Mouse (Mus musculus) forebrain, embryonic 13.5 days (tissue): Measurements from ENCODE around the gene P2rx3. TPM values are rescaled to one million over a fixed set of nuclear protein-coding genes. Genes with fewer than 3 reads are reported as not detected.

Source experiments
- ATAC-seq: fragments of 200-750 bp; cut with Nextera tagmentation; 2 replicates; pipeline ENCODE4 v1.8.0; 2017
- H3K27ac ChIP-seq: fragments of 300-500 bp; sonication (generic); 2 replicates; pipeline ENCODE4 v1.5.1; 2015; ENCODE audit warnings: inconsistent platforms, mild to moderate bottlenecking, moderate library complexity
- H3K27me3 ChIP-seq: fragments of 300-500 bp; sonication (generic); 2 replicates; pipeline ENCODE4 v1.6.1; 2015; ENCODE audit warnings: mild to moderate bottlenecking, inconsistent platforms
- H3K36me3 ChIP-seq: fragments of 300-500 bp; sonication (generic); 2 replicates; pipeline ENCODE4 v1.6.1; 2015; ENCODE audit warnings: mild to moderate bottlenecking, inconsistent platforms; ENCODE audit not compliant: poor library complexity, severe bottlenecking
- H3K4me1 ChIP-seq: fragments of 300-500 bp; sonication (generic); 2 replicates; pipeline ENCODE4 v1.6.1; 2015; ENCODE audit warnings: inconsistent platforms
- H3K4me2 ChIP-seq: fragments of 300-500 bp; sonication (generic); 2 replicates; pipeline ENCODE4 v1.6.1; 2015; ENCODE audit warnings: inconsistent platforms, mild to moderate bottlenecking, moderate library complexity
- H3K4me3 ChIP-seq: fragments of 300-500 bp; sonication (generic); 2 replicates; pipeline ENCODE4 v1.5.1; 2015; ENCODE audit warnings: mild to moderate bottlenecking, inconsistent platforms
- H3K9ac ChIP-seq: fragments of 300-500 bp; sonication (generic); 2 replicates; pipeline ENCODE4 v1.6.1; 2015; ENCODE audit warnings: mild to moderate bottlenecking, inconsistent platforms
- H3K9me3 ChIP-seq: fragments of 300-500 bp; sonication (generic); replicated peaks from 2 replicates; pipeline ENCODE4 v1.6.1; 2016; ENCODE audit warnings: inconsistent platforms
- WGBS: fragments of 180-500 bp; shearing (Covaris S2); methylation state at CpG from one replicate; pipeline ENCODE4 v1.1.7; 2015; 5-methylcytosine and 5-hydroxymethylcytosine counted together
- polyA plus RNA-seq: library from polyadenylated mRNA; unstranded; fragments of >200 nt; fragmentation: Nextera tagmentation; extraction: Ambion mirVana; gene quantifications from 2 replicates; pipeline ENCODE4 v1.2.1, GENCODE M21; 2015

Gene P2rx3
- polyA plus RNA-seq, 1 experiment from 2014 or later: 0.90 TPM

DNA sequence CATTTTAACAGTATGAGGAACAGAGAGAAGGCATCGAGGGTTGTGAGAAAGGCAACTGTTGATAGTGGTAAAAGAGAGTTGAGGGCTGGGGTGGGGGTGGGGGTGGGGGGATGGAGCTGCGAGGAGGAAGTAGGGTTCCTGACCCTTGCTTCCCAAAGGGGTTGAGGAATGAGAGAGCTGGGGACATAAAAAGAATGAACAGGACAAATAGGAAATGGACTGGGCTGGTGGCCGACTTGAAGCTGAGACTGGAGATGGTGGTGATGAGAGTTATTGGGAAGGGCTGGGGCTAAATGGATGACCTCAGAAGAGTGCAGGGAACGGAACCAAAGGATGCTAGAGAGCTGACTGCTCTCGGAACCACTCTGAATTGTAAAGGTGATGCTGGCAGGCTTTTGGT is 19.4 kb upstream of the P2rx3 start:
- no peak overlapping the region for H3K27ac ChIP-seq
- no peak overlapping the region for H3K9ac ChIP-seq
- H3K36me3 ChIP-seq: peaks cover 94% of the 10 kb centered on the region
- H3K9me3 ChIP-seq: no peaks in the 10 kb centered on the region
- no peak for ATAC-seq
- no peaks in the 10 kb centered on the region for H3K27me3 ChIP-seq
- no peak overlapping the region for H3K4me2 ChIP-seq
- H3K4me3 ChIP-seq: no peak overlapping the region
- WGBS: 79% methylated on average over 5 of the region's 5 CpGs
- H3K4me1 ChIP-seq: peaks cover 14% of the 10 kb centered on the region

DNA sequence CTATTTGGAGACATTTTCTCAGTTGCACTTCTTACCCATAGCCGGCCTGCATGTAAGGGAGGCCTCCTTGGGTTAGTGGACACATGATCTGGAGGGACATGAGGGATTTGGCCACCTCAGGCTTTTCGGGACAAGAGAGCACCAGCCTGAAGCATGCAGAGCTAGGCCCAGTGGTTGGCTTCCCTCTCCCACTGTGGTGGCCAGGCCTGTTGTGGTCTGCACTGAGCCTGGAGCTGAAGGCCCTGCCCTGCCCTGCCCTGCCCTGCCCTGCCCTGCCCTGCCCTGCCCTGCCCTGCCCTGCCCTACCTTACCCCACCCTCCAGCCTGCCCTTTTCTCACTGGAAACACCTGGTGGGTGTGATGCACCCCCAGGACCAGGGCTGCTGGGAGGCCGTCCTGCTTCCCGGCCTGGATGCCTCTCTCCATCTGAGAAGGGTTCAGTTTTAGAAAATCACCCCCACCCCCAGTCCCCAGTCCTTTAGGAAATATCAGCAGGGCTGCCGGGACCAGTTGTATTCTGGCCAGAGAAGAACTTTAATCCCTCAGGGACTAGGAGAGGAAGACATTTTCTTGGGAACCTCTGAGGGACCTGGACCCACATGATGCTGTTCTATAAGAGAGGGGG is 16.0 kb upstream of the P2rx3 start:
- H3K9ac ChIP-seq: no peak overlapping the region
- H3K27ac ChIP-seq: no peak overlapping the region
- ATAC-seq: no peak
- peaks cover 28% of the 10 kb centered on the region for H3K4me1 ChIP-seq
- no peaks in the 10 kb centered on the region for H3K9me3 ChIP-seq
- WGBS: 80% methylated on average over 5 of the region's 5 CpGs
- peaks cover 66% of the 10 kb centered on the region for H3K36me3 ChIP-seq
- no peaks in the 10 kb centered on the region for H3K27me3 ChIP-seq
- no peak overlapping the region for H3K4me3 ChIP-seq
- H3K4me2 ChIP-seq: no peak overlapping the region

DNA sequence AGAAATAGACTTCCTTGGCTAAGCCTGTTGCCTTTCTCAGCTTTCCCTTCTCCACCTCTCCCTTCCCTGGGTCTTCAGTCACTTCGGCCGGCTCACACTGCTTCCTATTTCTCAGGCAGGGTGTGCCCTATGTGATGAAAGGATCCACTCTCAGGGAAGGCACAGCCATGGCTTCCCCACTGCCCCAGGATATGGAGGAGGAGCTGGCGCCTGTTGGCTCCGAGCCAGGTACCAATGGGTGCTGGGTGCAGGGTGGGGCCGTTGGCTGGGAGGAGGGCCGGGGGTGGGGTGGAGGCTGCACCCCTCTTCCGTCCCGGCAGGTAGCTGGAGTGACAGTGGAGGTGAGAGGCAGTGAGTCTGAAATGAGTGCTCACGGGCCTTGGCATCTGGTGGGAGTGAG is 13.5 kb upstream of the P2rx3 start:
- Histone ChIP-seq H3K27ac (0 out of 2 replicates have a peak overlapping the region, but pooled peaks have one; percentile 27), H3K4me3 (peak overlapping the region; percentile 21), H3K9me3 (no peaks in the 10 kb centered on the region), H3K27me3 (no peaks in the 10 kb centered on the region), H3K9ac (peak overlapping the region; percentile 43), H3K4me1 (peaks cover 40% of the 10 kb centered on the region), H3K36me3 (peaks cover 55% of the 10 kb centered on the region), H3K4me2 (peak overlapping the region; percentile 69)
- 60% methylated on average over 9 of the region's 9 CpGs for WGBS
- no peak for ATAC-seq

DNA sequence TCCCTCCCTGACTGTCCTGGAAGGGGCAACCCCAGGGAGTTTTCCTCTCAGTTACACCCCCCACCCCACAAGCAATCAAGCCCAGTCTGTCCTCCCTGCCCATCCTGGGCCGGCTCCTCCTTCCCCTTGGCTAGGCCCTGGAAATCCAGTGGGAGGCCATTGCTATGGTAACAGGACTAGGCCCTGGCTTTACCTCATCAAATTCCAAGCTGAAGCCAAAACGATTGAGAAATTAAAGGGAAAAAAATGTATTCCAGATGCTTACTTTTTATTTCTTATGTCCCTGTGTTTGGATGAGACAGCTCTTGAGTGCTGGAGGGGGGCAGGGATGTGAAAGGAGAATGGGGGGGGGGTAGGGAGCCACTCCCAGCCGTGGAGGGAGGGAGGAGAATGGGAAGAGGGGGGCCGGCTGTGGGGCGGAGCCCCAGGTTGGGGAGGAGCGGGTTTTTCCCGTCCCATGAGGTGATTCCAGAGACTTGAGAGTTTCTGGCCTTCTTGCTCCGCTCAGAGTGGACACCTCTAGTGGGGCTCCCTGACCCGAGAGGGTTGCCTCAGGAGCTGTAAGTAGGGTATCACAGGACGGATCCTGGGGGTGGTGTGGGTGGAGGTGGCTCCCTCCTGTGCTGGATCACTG is 12.9 kb upstream of the P2rx3 start:
- no peak for ATAC-seq
- Histone ChIP-seq H3K27ac (peak overlapping the region; percentile 94), H3K36me3 (peaks cover 55% of the 10 kb centered on the region), H3K4me2 (peak overlapping the region; percentile 69), H3K4me1 (peaks cover 40% of the 10 kb centered on the region), H3K9ac (peak overlapping the region; percentile 43), H3K4me3 (peak overlapping the region; percentile 21), H3K27me3 (no peaks in the 10 kb centered on the region), H3K9me3 (no peaks in the 10 kb centered on the region)
- 5% methylated on average over 9 of the region's 10 CpGs for WGBS

DNA sequence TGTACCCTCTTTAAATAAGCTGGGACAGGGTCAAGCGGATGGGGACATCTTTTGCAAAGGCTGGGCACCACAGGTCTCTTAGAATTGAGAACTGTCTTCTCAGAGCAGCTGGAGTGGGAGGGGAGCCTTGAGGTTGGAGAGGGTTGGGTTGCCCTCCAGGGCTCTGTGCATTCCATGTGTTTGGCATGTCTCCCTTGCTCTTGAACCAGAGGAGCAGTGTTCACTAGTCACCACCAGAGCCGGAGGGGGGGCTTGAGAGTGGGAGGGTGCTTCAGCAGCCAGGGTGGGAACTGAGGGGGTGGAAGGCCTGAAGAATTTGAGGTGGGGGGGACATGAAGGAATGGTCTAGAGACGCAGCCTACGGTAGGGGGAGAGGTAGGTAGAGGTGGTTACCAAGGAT is 12.0 kb upstream of the P2rx3 start:
- H3K4me3 ChIP-seq: peak overlapping the region; percentile 67
- H3K27ac ChIP-seq: peak overlapping the region; percentile 94; the same call in 1 of the 2 replicates
- H3K36me3 ChIP-seq: peaks cover 55% of the 10 kb centered on the region
- H3K4me1 ChIP-seq: peaks cover 40% of the 10 kb centered on the region
- peak overlapping the region; percentile 69 for H3K4me2 ChIP-seq
- ATAC-seq: no peak
- H3K9ac ChIP-seq: 0 out of 2 replicates have a peak overlapping the region, but pooled peaks have one; percentile 34
- WGBS: 67% methylated on average over 4 of the region's 4 CpGs
- H3K27me3 ChIP-seq: no peaks in the 10 kb centered on the region
- H3K9me3 ChIP-seq: no peaks in the 10 kb centered on the region

DNA sequence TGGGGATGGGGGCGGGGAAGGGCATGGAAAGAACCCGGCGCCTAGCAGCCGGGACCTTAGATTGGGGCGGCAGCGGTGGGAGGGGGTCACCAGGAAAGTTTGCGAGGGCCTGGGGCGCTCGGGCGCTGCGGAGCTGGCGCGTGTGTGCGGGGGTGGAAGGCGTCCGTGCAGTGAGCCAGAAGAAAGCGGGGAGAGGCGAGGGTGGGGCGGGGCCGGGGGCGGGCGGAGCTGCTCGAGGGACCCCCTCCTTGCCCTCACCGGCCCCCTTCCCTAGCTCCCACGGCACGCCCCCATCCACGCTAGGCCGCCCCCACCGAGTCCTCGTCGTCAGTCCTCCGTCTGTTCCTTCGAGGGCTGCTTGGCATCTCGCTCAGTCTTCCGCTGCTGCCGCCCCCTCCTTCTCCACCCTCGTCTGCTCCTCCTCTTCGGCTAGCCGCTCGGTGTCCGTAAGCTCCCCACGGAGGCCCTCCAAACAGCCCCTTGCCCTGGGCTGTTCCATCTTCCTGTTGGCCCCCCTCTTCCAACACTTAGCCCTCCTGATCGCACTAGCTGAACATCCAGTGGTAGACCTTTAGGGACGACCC is 11.0 kb upstream of the P2rx3 start:
- Histone ChIP-seq H3K4me3 (peak overlapping the region; percentile 67), H3K36me3 (peaks cover 55% of the 10 kb centered on the region), H3K4me1 (peaks cover 40% of the 10 kb centered on the region), H3K27ac (peak overlapping the region; percentile 94), H3K9me3 (no peaks in the 10 kb centered on the region), H3K9ac (peak overlapping the region; percentile 81), H3K4me2 (peak overlapping the region; percentile 69), H3K27me3 (no peaks in the 10 kb centered on the region)
- peak; percentile 79 for ATAC-seq
- WGBS: under 1% methylated on average over 34 of the region's 44 CpGs

DNA sequence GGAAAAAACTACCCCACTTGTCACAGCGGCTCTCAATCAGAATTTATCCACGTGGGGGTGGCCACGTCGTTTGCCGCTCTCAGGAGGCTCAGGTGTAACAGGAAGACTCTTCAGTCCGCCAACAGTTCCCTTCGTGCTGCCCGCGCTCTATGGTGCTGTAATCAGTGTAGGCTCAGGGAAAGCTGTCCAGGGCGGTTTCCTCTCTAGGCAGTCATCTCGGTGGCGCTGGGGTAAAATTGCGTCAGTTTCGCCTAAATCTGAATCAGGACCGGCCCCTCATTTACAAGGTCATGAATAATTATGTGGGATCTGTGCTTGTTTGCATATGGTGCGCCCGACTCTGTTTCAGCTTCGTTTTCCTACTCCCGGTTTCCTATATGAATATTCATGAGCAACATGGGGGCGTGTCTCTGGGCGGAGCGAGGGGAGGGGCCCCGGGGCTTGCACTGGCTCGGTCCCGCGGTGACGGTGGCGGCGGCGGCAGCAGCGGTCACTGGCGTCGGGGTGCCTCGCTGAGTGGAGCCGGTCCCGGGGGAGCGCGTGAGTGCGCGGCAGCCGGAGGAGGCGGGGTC is 10.4 kb upstream of the P2rx3 start, which contains the start of gene Tnks1bp1:
TSS of gene Tnks1bp1 (plus strand) at position 427 of the 572 bp plus-strand sequence.
- under 1% methylated on average over 42 of the region's 42 CpGs for WGBS
- peaks cover 55% of the 10 kb centered on the region for H3K36me3 ChIP-seq
- peak; percentile 88 for ATAC-seq

DNA sequence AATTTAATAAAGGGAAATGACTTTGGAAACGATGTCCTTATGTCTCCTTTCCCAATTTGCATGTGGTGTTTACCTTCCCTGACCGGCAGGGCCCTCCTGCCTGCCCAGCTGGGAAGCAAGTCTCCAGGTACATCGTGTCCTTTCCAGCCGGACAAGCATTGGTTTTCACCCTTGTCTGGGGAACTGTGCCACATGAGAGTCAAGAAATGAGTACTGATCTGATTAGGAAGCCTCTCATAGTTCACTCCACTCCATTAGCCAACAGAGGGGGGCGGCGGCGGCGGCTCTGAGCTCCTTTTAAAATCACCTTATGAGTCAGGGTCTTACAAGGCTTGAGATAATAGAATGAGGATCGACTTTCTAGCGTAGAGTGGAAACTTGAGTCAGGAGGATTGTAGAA is 9.8 kb upstream of the P2rx3 start:
- Histone ChIP-seq H3K9me3 (no peaks in the 10 kb centered on the region), H3K4me3 (peak overlapping the region; percentile 67), H3K4me2 (peak overlapping the region; percentile 69), H3K27me3 (no peaks in the 10 kb centered on the region), H3K36me3 (peaks cover 55% of the 10 kb centered on the region), H3K4me1 (peaks cover 40% of the 10 kb centered on the region), H3K27ac (peak overlapping the region; percentile 94; the same call in 1 of the 2 replicates), H3K9ac (peak overlapping the region; percentile 81)
- 53% methylated on average over 10 of the region's 10 CpGs for WGBS
- no peak for ATAC-seq

More for the DNA sequence above, 10.4 kb upstream of the P2rx3 start, which contains the start of gene Tnks1bp1:
- peak within 1 kb of the TSS; percentile 69 for H3K4me2 ChIP-seq
- peak within 1 kb of the TSS; percentile 81 for H3K9ac ChIP-seq
- H3K27me3 ChIP-seq: no peaks in the 10 kb centered on the region
- peak within 1 kb of the TSS; percentile 94 for H3K27ac ChIP-seq
- H3K4me1 ChIP-seq: peaks cover 40% of the 10 kb centered on the region
- H3K9me3 ChIP-seq: no peaks in the 10 kb centered on the region
- H3K4me3 ChIP-seq: peak within 1 kb of the TSS; percentile 67

DNA sequence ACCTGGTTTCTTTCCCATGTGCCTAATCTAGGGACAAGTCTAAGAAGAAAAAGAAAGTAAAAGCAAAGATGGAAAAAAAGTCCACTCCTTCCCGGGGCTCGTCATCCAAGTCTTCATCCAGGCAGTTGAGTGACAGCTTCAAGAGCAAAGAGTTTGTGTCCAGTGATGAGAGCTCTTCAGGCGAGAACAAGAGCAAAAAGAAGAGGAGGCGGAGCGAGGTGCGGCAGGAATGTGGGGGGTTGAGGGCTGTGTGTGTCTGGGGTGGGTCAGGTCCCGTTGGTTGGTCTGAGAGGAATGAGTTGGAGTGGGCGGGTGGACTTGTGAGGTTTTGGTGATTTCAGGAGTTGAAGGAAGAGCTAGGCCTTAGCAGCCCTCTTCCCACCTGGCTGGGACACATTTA is 9.0 kb upstream of the P2rx3 start:
- no peaks in the 10 kb centered on the region for H3K27me3 ChIP-seq
- no peak overlapping the region for H3K4me2 ChIP-seq
- H3K27ac ChIP-seq: no peak overlapping the region
- no peak overlapping the region for H3K9ac ChIP-seq
- no peaks in the 10 kb centered on the region for H3K9me3 ChIP-seq
- peaks cover 59% of the 10 kb centered on the region for H3K36me3 ChIP-seq
- no peak for ATAC-seq
- 74% methylated on average over 8 of the region's 8 CpGs for WGBS
- H3K4me3 ChIP-seq: no peak overlapping the region
- H3K4me1 ChIP-seq: peaks cover 40% of the 10 kb centered on the region

DNA sequence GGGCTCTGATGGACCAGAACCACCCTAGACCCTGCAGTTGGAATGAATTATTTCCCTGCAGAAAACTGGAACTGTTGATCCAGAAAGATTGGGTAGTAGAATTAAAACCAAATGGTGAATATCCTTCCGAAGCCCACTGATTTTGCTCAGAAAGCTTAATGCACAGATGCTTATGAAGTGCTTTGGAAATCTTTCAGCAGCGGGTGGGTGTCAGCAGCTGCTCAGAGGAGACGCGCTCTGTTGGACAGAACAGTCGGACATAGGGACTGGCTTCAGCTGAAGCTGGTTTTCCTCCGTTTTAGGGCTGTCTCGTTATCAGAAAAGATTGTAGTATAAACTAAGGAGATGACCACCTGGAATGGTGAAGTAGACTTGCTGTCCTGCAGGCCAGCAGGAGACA is 6.4 kb upstream of the P2rx3 start:
- no peaks in the 10 kb centered on the region for H3K27me3 ChIP-seq
- no peak overlapping the region for H3K27ac ChIP-seq
- H3K4me2 ChIP-seq: no peak overlapping the region
- H3K36me3 ChIP-seq: peaks cover 79% of the 10 kb centered on the region
- H3K4me3 ChIP-seq: no peak overlapping the region
- no peaks in the 10 kb centered on the region for H3K9me3 ChIP-seq
- no peak for ATAC-seq
- H3K9ac ChIP-seq: no peak overlapping the region
- WGBS: 96% methylated on average over 7 of the region's 7 CpGs
- peaks cover 17% of the 10 kb centered on the region for H3K4me1 ChIP-seq

DNA sequence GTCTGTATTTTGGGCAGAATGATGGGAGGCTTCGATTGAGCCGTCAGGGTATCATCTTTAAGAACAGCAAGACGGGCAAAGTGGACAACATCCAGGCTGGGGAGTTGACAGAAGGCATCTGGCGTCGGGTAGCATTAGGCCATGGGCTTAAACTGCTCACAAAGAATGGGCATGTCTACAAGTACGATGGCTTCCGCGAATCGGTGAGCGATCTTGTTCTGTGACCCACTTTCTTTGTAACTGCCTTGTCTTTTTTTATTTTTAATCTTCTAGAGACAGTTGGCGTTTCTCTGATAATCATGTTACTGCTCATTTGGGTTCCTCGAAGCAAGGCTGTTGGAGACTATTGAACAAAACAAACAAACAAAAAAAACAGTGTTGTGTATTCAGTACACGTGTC is 1.1 kb upstream of the P2rx3 start:
- Histone ChIP-seq H3K4me3 (peak overlapping the region; percentile 86), H3K36me3 (peaks cover 42% of the 10 kb centered on the region), H3K4me2 (peak overlapping the region; percentile 73), H3K27ac (no peak overlapping the region), H3K27me3 (no peaks in the 10 kb centered on the region), H3K9me3 (no peaks in the 10 kb centered on the region), H3K4me1 (peaks cover 18% of the 10 kb centered on the region), H3K9ac (peak overlapping the region; percentile 93)
- 77% methylated on average over 13 of the region's 13 CpGs for WGBS
- ATAC-seq: no peak

DNA sequence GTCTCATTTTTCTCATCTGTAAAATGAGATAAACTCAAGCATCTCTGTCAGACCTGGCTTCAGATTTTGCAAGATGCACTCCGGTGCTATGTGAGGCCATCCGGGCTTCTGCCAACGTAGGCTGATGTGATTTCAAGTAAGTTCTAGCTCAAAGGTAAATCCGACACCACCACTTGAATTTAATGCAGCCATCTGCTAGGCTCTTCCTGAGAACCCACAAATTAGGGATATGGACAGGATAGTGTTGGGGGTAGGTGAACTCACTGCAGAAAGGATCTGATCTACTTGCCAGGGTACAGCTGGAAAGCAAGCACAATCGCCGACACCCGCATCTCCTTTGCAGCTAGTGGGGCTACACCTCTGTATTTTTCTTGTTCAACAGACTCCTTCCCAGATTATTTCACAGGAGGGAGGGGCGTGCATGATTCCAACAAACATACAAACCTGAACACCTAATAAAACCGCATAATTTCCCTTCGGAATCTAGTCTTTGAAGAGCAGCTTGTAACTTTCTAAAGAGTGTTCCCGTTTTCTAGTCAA is 685 bp downstream of the P2rx3 start:
- H3K9me3 ChIP-seq: no peaks in the 10 kb centered on the region
- H3K4me2 ChIP-seq: peak overlapping the region; percentile 73
- 9% methylated on average over 11 of the region's 11 CpGs for WGBS
- peak; percentile 52 for ATAC-seq
- H3K36me3 ChIP-seq: peaks cover 24% of the 10 kb centered on the region
- H3K27me3 ChIP-seq: no peaks in the 10 kb centered on the region
- peak overlapping the region; percentile 93 for H3K9ac ChIP-seq
- H3K4me3 ChIP-seq: peak overlapping the region; percentile 86
- H3K27ac ChIP-seq: peak overlapping the region; percentile 81; the same call in 1 of the 2 replicates
- peaks cover 18% of the 10 kb centered on the region for H3K4me1 ChIP-seq
